Mouse (Mus musculus): Measurements from ENCODE around the gene Shb. TPM values are rescaled to one million over a fixed set of nuclear protein-coding genes. Genes with fewer than 3 reads are reported as not detected.

Shb gene
- polyA plus RNA-seq, 1 experiment, result 36.2 TPM

DNA sequence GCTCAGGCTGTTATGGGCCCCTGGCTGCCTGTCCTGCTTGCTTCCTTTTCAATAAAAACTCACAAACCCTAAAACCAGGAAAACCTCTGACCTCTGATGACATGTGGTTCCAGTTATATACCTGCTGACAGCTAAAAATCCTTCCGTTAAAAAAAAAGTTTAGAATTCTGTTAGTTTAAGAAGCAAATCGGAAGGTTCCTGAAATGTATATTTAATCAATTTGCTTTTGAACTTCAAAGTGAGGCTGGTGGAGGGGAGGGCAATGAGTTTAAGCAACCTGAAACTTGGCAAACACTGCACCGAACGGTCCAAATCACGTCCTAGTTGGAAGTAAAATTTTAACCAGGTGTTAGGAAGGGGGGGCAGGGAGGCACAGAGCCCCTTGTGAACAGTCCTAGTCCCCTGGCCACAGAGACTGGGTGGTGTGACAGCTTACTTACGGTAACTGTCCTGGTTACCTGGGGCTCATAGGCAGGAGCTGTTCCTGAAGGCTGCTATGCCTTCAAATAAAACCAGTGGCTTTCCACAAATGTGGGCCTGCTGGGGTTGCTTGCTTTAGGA lies 41.1 kb downstream of the Shb start:
- peaks cover 55% of the 10 kb centered on the region for H3K4me1 ChIP-seq (ENCODE audit: control insufficient read depth, insufficient read depth, low read length)
- 61% methylated on average over 6 of the region's 6 CpGs for WGBS
- no peak for DNase-seq
- no peak for TF ChIP-seq CTCF (IDR thresholded peaks at IDR 0.05; ENCODE audit: insufficient read depth, low read length)
- TF ChIP-seq POLR2A (IDR thresholded peaks at IDR 0.05; ENCODE audit: borderline replicate concordance, extremely low read depth, low read depth, low read length), result no peak
- no peak overlapping the region for H3K4me3 ChIP-seq (replicated peaks; ENCODE audit: extremely low read depth, low read depth, low read length)

DNA sequence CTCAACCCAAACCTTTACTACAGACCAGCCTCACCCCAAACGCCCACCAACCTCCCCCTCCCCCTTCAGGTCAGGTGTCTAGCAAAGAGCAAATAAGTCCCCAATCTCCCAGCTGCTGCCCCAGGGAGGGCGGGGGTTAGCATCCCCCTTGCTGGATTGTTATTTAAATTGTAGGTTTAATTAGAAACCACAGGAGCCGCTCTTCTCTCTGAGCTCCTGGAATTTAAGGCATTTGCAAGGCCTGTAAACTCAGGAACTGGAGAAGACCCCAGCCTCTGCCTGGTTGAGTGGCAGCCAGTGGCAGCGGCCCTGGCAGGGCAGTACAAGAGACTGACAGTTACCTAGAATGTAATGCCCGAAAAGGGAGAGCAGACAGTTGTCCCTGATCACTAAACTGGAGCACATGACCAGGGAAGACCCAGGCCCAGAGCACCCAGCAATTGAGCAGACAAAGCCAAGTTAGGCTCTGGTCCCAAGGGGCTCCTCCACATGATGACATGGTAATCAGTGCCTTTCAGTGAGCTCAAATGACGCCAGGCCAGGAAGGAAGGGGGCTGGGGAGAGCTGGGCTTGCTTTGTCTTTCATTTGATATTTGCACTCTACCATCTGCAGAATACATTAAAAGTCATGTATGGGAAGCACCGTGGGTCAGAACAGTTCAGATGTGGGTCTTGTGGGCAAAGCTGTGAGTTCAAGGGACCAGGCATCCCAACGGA lies 42.1 kb downstream of the Shb start:
- TF ChIP-seq CTCF (IDR thresholded peaks at IDR 0.05; ENCODE audit: insufficient read depth, low read length) (no peak), POLR2A (IDR thresholded peaks at IDR 0.05; ENCODE audit: borderline replicate concordance, extremely low read depth, low read depth, low read length) (no peak)
- WGBS, result 36% methylated on average over 8 of the region's 8 CpGs
- Histone ChIP-seq H3K4me3 (replicated peaks; ENCODE audit: extremely low read depth, low read depth, low read length) (no peak overlapping the region), H3K4me1 (ENCODE audit: control insufficient read depth, insufficient read depth, low read length) (peaks cover 51% of the 10 kb centered on the region)
- no peak for DNase-seq

DNA sequence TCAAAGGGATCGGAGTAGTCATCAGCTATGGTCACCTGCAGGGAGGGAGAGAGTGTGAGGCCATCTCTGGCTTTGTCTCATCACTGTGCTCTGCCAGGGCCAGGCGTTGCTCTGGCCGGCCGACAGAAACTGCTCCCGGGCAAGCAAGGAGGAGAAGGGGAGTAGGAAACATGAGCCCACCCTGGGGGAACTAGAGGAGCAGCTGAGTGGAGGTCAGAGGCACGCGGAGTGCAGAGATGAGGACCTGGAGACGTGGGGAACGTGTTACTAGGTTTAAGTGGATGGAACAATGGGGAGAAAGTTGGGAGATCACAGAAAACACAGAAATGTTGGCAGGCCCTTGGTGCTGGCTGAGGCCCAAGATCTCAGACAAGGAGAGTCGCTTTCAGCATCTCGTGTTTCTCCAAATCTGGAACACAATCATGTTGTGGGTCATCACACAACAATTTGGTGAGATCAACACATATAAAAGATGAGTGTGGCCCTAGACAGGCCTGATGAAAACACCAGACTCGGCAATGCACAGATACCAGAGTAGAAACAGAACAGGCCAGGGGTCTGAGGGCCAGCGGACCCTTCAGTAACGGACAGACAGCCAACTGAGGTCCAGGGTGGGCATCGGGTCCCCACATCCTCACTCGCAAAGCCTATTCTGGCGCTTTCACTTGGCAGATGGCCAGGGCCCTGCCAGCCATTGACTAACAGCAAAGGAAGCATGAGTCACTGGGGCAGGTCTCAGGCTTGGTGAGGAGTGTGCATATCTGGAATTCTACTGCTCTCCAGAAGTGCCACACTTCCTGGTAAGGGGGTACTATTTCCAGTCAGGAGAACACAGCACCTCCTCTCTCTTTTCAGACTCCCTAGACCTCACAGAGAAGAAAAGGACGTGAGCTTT lies 42.9 kb downstream of the Shb start:
- peak overlapping the region; percentile 35 for H3K4me3 ChIP-seq (replicated peaks; ENCODE audit: extremely low read depth, low read depth, low read length)
- 23% methylated on average over 18 of the region's 18 CpGs for whole genome bisulfite sequencing
- TF ChIP-seq POLR2A (IDR thresholded peaks at IDR 0.05; ENCODE audit: borderline replicate concordance, extremely low read depth, low read depth, low read length) (no peak), CTCF (IDR thresholded peaks at IDR 0.05; ENCODE audit: insufficient read depth, low read length) (no peak)
- H3K4me1 ChIP-seq (ENCODE audit: control insufficient read depth, insufficient read depth, low read length), result peaks cover 51% of the 10 kb centered on the region
- DNase-seq, result peak; percentile 83

DNA sequence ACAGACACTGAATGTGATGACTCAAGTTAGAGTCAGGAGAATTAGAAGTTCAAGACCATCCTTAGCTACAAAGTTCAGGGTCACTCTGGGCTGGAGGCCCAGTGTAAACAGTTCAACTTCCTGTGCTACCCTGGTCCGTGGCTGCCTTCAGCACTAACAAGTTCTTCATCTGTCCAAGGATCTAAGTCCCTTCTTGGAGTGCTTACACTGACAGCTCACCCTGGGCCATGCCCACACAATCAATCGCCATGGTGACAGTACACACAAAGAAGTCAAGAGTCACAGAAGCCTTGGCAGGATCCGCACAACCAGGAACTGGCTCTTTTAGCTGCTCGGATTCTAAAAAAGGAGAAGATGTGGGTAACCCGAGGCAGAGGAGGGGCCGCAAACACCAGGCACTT lies 44.6 kb downstream of the Shb start:
- Histone ChIP-seq H3K4me1 (ENCODE audit: control insufficient read depth, insufficient read depth, low read length) (peaks cover 40% of the 10 kb centered on the region), H3K4me3 (replicated peaks; ENCODE audit: extremely low read depth, low read depth, low read length) (no peak overlapping the region)
- peak; percentile 70 for DNase-seq
- 7% methylated on average over 6 of the region's 6 CpGs for WGBS
- no peak for TF ChIP-seq CTCF (IDR thresholded peaks at IDR 0.05; ENCODE audit: insufficient read depth, low read length)

DNA sequence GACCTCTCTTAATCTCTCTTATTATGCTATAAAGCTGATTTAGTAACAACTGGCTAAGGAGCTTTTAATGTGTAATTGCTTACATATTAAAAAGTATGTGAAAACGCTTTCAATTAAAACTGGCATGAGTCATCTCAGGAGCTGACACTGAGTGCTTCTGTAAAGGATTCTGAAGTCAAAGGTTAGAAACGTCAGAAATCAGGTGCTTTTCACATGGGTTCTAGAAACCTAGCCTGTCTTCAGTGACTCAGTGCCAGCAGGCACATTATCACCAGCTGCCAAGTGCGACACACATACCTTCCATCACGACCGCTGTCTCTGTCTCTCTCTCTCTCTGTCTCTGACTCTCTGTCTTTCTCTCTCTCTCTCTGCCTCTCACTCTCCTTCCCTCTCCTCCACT lies 47.2 kb downstream of the Shb start:
- H3K4me3 ChIP-seq (replicated peaks; ENCODE audit: extremely low read depth, low read depth, low read length), result no peak overlapping the region
- 66% methylated on average over 5 of the region's 5 CpGs for WGBS
- no peak for DNase-seq
- no peak for TF ChIP-seq POLR2A (IDR thresholded peaks at IDR 0.05; ENCODE audit: borderline replicate concordance, extremely low read depth, low read depth, low read length)
- no peak for TF ChIP-seq CTCF (IDR thresholded peaks at IDR 0.05; ENCODE audit: insufficient read depth, low read length)
- H3K4me1 ChIP-seq (ENCODE audit: control insufficient read depth, insufficient read depth, low read length), result peaks cover 23% of the 10 kb centered on the region

DNA sequence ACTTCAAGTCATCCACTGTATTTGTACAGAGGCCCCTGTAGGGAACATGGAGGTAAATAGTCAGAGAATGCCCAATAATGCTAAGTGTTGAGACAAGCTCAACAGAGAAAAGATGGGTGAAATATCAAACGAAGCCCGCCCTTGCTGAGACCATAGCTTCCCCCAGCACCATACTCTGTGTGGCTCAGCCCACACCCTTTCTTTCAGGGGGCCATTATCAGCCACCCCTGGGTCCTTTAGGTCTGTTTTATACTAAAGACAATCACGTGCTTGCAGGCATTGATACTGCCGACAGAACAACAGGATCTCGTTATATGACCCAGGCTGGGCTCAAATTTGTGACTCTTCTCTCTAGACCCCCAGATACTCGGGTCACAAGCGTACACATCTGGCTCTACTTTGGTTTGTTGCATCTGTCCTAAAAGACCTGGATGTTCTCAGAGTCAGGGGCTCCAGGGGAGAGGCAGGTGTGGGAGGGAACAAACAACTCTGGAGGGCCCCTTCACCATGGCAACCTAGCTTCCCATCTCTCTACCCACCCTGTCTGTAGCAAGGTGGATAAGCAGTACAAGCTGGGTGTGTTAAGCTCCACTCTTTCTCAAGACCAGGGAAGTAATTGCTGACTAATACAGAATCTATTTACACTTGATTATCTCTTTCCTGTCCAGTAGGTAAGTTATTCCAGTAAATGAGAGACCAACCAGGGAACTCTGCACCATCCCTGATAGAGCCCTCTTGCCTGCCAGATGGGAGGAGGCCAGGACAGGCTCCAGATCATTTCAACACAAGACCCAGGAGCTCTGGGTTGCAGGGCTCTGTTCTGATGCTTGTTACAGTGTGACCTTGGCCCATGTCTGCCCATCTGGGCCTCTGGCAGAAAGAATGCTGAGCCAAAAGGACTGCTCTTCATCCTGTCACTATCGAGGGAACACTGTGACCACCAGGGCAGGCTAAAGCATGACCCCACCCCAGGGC lies 48.7 kb downstream of the Shb start:
- WGBS, result 77% methylated on average over 8 of the region's 8 CpGs
- peaks cover 11% of the 10 kb centered on the region for H3K4me1 ChIP-seq (ENCODE audit: control insufficient read depth, insufficient read depth, low read length)
- no peak for DNase-seq
- no peak for TF ChIP-seq CTCF (IDR thresholded peaks at IDR 0.05; ENCODE audit: insufficient read depth, low read length)
- no peak for TF ChIP-seq POLR2A (IDR thresholded peaks at IDR 0.05; ENCODE audit: borderline replicate concordance, extremely low read depth, low read depth, low read length)
- H3K4me3 ChIP-seq (replicated peaks; ENCODE audit: extremely low read depth, low read depth, low read length), result no peak overlapping the region

DNA sequence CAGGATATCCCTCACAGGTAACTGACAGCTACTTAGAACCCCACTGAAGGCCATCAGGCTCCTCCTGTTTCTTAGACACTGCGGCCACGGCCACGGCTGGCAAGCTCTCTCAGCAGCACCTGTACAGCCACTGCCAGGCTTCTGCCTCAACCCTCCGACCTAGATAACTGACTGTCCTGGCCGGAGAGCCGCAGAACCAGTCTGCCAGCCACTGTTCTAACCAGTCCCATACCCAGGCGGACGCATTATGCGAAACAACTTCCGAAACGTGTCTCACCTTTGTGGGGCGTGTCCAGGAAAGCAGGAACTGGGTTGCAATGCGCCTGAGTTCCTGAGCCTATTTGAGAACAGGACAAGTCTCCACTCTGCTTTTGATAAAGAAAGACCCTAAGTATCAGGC lies 50.0 kb downstream of the Shb start:
- no peak overlapping the region for H3K4me3 ChIP-seq (replicated peaks; ENCODE audit: extremely low read depth, low read depth, low read length)
- no peak for TF ChIP-seq POLR2A (IDR thresholded peaks at IDR 0.05; ENCODE audit: borderline replicate concordance, extremely low read depth, low read depth, low read length)
- TF ChIP-seq CTCF (IDR thresholded peaks at IDR 0.05; ENCODE audit: insufficient read depth, low read length), result no peak
- H3K4me1 ChIP-seq (ENCODE audit: control insufficient read depth, insufficient read depth, low read length), result peaks cover 3% of the 10 kb centered on the region
- WGBS, result 75% methylated on average over 13 of the region's 13 CpGs
- DNase-seq, result no peak

DNA sequence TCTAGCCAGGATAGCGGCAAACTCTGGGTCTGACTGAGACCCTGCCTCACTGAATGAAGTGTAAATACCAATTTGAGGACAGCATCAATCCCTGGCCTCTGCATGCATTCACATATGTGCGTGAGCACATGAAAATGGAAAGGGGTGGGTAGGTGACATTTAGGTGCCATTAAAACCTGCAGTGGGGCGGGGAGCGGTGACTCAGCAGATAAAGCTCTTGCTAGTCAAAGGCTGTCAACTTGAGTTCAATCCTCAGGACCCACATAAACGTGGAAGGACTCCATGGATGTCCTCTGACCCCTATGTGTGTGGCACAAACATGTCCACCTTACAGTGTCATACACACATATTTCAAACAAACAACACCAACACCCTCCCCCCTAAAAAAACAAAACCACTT lies 50.8 kb downstream of the Shb start:
- TF ChIP-seq CTCF (IDR thresholded peaks at IDR 0.05; ENCODE audit: insufficient read depth, low read length) (no peak), POLR2A (IDR thresholded peaks at IDR 0.05; ENCODE audit: borderline replicate concordance, extremely low read depth, low read depth, low read length) (no peak)
- WGBS, result 85% methylated on average over 5 of the region's 5 CpGs

DNA sequence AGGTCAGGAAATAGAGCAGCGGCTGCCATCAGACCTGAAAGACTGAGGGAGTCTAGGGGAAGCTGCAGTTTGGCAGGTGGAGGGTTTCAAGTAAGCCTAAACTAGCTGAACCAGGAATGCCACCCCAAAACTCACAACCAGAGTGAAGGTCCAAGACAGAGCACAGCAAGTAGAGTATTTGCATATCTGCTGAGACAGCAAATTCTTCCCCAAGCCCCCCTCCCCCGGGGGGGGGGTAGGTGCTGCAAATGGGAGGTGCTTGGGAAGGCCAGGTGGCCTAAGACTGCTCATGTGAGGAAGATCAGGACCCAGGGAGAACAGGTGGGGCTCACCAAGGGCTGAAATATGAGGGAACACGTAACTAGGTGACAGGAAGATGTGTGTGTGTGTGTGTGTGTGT lies 51.7 kb downstream of the Shb start:
- TF ChIP-seq CTCF (IDR thresholded peaks at IDR 0.05; ENCODE audit: insufficient read depth, low read length), result no peak
- TF ChIP-seq POLR2A (IDR thresholded peaks at IDR 0.05; ENCODE audit: borderline replicate concordance, extremely low read depth, low read depth, low read length), result no peak
- WGBS, result 51% methylated on average over 3 of the region's 3 CpGs

More for the DNA sequence above, 50.8 kb downstream of the Shb start:
- peaks cover 2% of the 10 kb centered on the region; the same call in 1 of the 2 replicates for H3K4me1 ChIP-seq (ENCODE audit: control insufficient read depth, insufficient read depth, low read length)
- no peak for DNase-seq
- H3K4me3 ChIP-seq (replicated peaks; ENCODE audit: extremely low read depth, low read depth, low read length), result no peak overlapping the region

More for the DNA sequence above, 51.7 kb downstream of the Shb start:
- H3K4me1 ChIP-seq (ENCODE audit: control insufficient read depth, insufficient read depth, low read length), result peaks cover 2% of the 10 kb centered on the region; the same call in 1 of the 2 replicates
- no peak for DNase-seq
- H3K4me3 ChIP-seq (replicated peaks; ENCODE audit: extremely low read depth, low read depth, low read length), result no peak overlapping the region

All from lung, adult 2 months (tissue).